Mouse (Mus musculus) gastrocnemius, postnatal 10 days (tissue): ENCODE results near the gene H2afy. TPM values are rescaled to one million over a fixed set of nuclear protein-coding genes. Genes with fewer than 3 reads are reported as not detected.

ENCODE experiments used
- total RNA-seq, 2 experiments: library from RNA; stranded (reverse); gene quantifications; 2 replicates each; pipeline ENCODE4 v1.2.3; 2021

H2afy gene
- total RNA-seq, 2 experiments from 2014 or later: 68.3 to 81.6 TPM

Other genes starting within 250 kb of the H2afy start
- gene Tifab, start 42.5 kb upstream of the H2afy start, total RNA-seq: 1 to 10 TPM in 1 of 2 experiments, under 1 TPM in 1; 0.45 to 1.2 TPM
- gene Neurog1, start 115.8 kb upstream of the H2afy start, total RNA-seq: not detected
- 10 to 100 TPM; 15.8 to 20.0 TPM for gene Cxcl14, start 160.2 kb upstream of the H2afy start, total RNA-seq